In genomic region chr15:101446572-101446971, GRCm38 (mm10) we compare ENCODE assay signal across 21 mouse cellular contexts. TPM values are rescaled to one million over a fixed set of nuclear protein-coding genes. Genes with fewer than 3 reads are reported as not detected.
A peak's percentile ranks its signal among the peaks of the same experiment; 100 is the strongest.
DNase-seq lines count a peak whose midpoint lies in the region; ATAC-seq lines count a peak whose summit lies in the region.
"Had no signal": no experiment of that assay in that cellular context is flagged by ENCODE, and none has a peak within 500 bp of the region (broad histone marks: within the 10 kb centered on the region; RNA-seq: fewer than 3 reads in every experiment).

No protein-coding gene starts in this region.

- WGBS in embryonic facial prominence, embryonic 14.5 days, result 60% methylated on average over 11 of the region's 11 CpGs
- WGBS in embryonic facial prominence, embryonic 10.5 days, result 80% methylated on average over 11 of the region's 11 CpGs
- 42% methylated on average over 11 of the region's 11 CpGs for whole genome bisulfite sequencing in heart, embryonic 15.5 days

- no peak overlapping the region for H3K4me3 ChIP-seq in embryonic facial prominence, embryonic 14.5 days (ENCODE audit: low read depth, low read length)
- no peak overlapping the region for H3K4me3 ChIP-seq in embryonic facial prominence, embryonic 10.5 days
- H3K4me3 ChIP-seq in heart, embryonic 15.5 days, result no peak overlapping the region
- H3K4me3 ChIP-seq: embryonic facial prominence, embryonic 12.5 days; forebrain, embryonic 12.5 days; megakaryocyte, embryonic 14.5 days had no signal

- no peaks in the 10 kb centered on the region for H3K27me3 ChIP-seq in embryonic facial prominence, embryonic 14.5 days (replicated peaks; ENCODE audit: control insufficient read depth, insufficient read depth, low read length)
- H3K27me3 ChIP-seq in embryonic facial prominence, embryonic 10.5 days (replicated peaks; ENCODE audit: low read depth, poor library complexity, severe bottlenecking), result no peaks in the 10 kb centered on the region
- no peaks in the 10 kb centered on the region for H3K27me3 ChIP-seq in heart, embryonic 15.5 days
- H3K27me3 ChIP-seq: embryonic facial prominence, embryonic 12.5 days had no signal

- H3K4me1 ChIP-seq in embryonic facial prominence, embryonic 14.5 days (ENCODE audit: control insufficient read depth, insufficient read depth, low read length), result no peaks in the 10 kb centered on the region
- no peaks in the 10 kb centered on the region for H3K4me1 ChIP-seq in embryonic facial prominence, embryonic 10.5 days
- H3K4me1 ChIP-seq in heart, embryonic 15.5 days (replicated peaks), result 0 out of 2 replicates have a peak, but pooled peaks cover 2% of the 10 kb centered on the region
- H3K4me1 ChIP-seq: embryonic facial prominence, embryonic 12.5 days; forebrain, embryonic 12.5 days had no signal

- H3K9ac ChIP-seq in embryonic facial prominence, embryonic 14.5 days (ENCODE audit: low read depth, low read length), result no peak overlapping the region
- H3K9ac ChIP-seq in heart, embryonic 15.5 days, result no peak overlapping the region
- H3K9ac ChIP-seq: embryonic facial prominence, embryonic 12.5 days; forebrain, embryonic 12.5 days; lung, embryonic 14.5 days had no signal

- ATAC-seq in embryonic facial prominence, embryonic 14.5 days (ENCODE audit: low read depth), result no peak
- ATAC-seq in heart, embryonic 15.5 days (replicated peaks; ENCODE audit: insufficient number of reproducible peaks, insufficient read depth, low FRiP score, low read depth), result no peak
- ATAC-seq: hindbrain, embryonic 16.5 days had no signal

- no peak overlapping the region for H3K27ac ChIP-seq in embryonic facial prominence, embryonic 14.5 days (replicated peaks; ENCODE audit: low read depth, low read length)
- no peak overlapping the region for H3K27ac ChIP-seq in embryonic facial prominence, embryonic 10.5 days (replicated peaks)
- no peak overlapping the region for H3K27ac ChIP-seq in heart, embryonic 15.5 days
- H3K27ac ChIP-seq: embryonic facial prominence, embryonic 12.5 days; forebrain, embryonic 12.5 days had no signal

- DNase-seq in embryonic facial prominence, embryonic 14.5 days (ENCODE audit: low spot score), result peak; percentile 20
- DNase-seq in embryonic facial prominence, embryonic 10.5 days (ENCODE audit: low spot score), result no peak
- peak; percentile 23 for DNase-seq in ovary, postnatal 14 days (ENCODE audit: low spot score)
- no peak for DNase-seq in ovary, adult 18-20 months (ENCODE audit: low spot score)
- peak; percentile 80 for DNase-seq in testis, postnatal 10 days (ENCODE audit: low spot score)
- DNase-seq in layer of hippocampus, postnatal 25 days (ENCODE audit: extremely low spot score in 1 of 2, low spot score in 1 of 2), result no peak
- no peak for DNase-seq in right cerebral cortex, adult 18-20 months
- DNase-seq: adrenal gland, postnatal 25 days; cerebellum, postnatal 36 days; kidney, adult 18-20 months; lung, embryonic 14.5 days; thymus, postnatal 36 days had no signal

- no peaks in the 10 kb centered on the region for H3K9me3 ChIP-seq in embryonic facial prominence, embryonic 14.5 days (ENCODE audit: control insufficient read depth, low read length)
- no peaks in the 10 kb centered on the region for H3K9me3 ChIP-seq in embryonic facial prominence, embryonic 10.5 days
- no peaks in the 10 kb centered on the region for H3K9me3 ChIP-seq in heart, embryonic 15.5 days (replicated peaks)
- H3K9me3 ChIP-seq: embryonic facial prominence, embryonic 12.5 days; forebrain, embryonic 12.5 days had no signal

- no peaks in the 10 kb centered on the region for H3K36me3 ChIP-seq in embryonic facial prominence, embryonic 14.5 days (ENCODE audit: control insufficient read depth, insufficient read depth, low read length)
- H3K36me3 ChIP-seq in embryonic facial prominence, embryonic 10.5 days (replicated peaks), result no peaks in the 10 kb centered on the region
- H3K36me3 ChIP-seq in heart, embryonic 15.5 days, result no peaks in the 10 kb centered on the region
- H3K36me3 ChIP-seq: embryonic facial prominence, embryonic 12.5 days; forebrain, embryonic 12.5 days had no signal

- no peak overlapping the region for H3K4me2 ChIP-seq in embryonic facial prominence, embryonic 14.5 days (ENCODE audit: low read depth, low read length)
- H3K4me2 ChIP-seq in heart, embryonic 15.5 days, result peak overlapping the region; percentile 23; the same call in 1 of the 2 replicates
- H3K4me2 ChIP-seq: embryonic facial prominence, embryonic 12.5 days; forebrain, embryonic 12.5 days; lung, embryonic 14.5 days had no signal

RNA-seq across cellular contexts. Expression of gene Krt88, which starts 1.0 kb away (rescaled TPM):
- polyA plus RNA-seq in embryonic facial prominence, embryonic 14.5 days (2014; fragmentation: Nextera tagmentation; extraction: Ambion mirVana), result not detected in 2 replicates
- polyA plus RNA-seq in embryonic facial prominence, embryonic 10.5 days (2016; fragmentation: Nextera tagmentation; extraction: Ambion mirVana), result not detected in 2 replicates
- not detected in 2 replicates for polyA plus RNA-seq in heart, embryonic 15.5 days (2015; fragmentation: Nextera tagmentation; extraction: Ambion mirVana)
- total RNA-seq in layer of hippocampus, postnatal 25 days (2021), result not detected
- total RNA-seq: adrenal gland, postnatal 25 days; left cerebral cortex, postnatal 10 days; liver, adult 2 months; neutrophil, adult 5-6 weeks had no signal
- polyA plus RNA-seq: embryonic facial prominence, embryonic 12.5 days; forebrain, embryonic 12.5 days; hindbrain, embryonic 16.5 days; liver, adult 2 months; lung, embryonic 14.5 days; stomach, embryonic 14.5 days had no signal

RNA-seq across cellular contexts. Expression of gene Krt87, which starts 8.0 kb away (rescaled TPM):
- polyA plus RNA-seq in embryonic facial prominence, embryonic 14.5 days (2014; fragmentation: Nextera tagmentation; extraction: Ambion mirVana), result 0.43 and 0.86 TPM in 2 replicates
- polyA plus RNA-seq in embryonic facial prominence, embryonic 10.5 days (2016; fragmentation: Nextera tagmentation; extraction: Ambion mirVana), result 0.12 TPM in 1 of 2 replicates, not detected in the other
- 0.15 TPM in 1 of 2 replicates, not detected in the other for polyA plus RNA-seq in heart, embryonic 15.5 days (2015; fragmentation: Nextera tagmentation; extraction: Ambion mirVana)
- total RNA-seq in layer of hippocampus, postnatal 25 days (2021), result under 1 TPM; 0.42 to 0.71 TPM
- total RNA-seq: adrenal gland, postnatal 25 days; liver, adult 2 months; neutrophil, adult 5-6 weeks had no signal
- polyA plus RNA-seq: liver, adult 2 months had no signal

RNA-seq across cellular contexts. Expression of gene Krt81, which starts 17.0 kb away (rescaled TPM):
- polyA plus RNA-seq in embryonic facial prominence, embryonic 14.5 days (2014; fragmentation: Nextera tagmentation; extraction: Ambion mirVana), result not detected in 2 replicates
- polyA plus RNA-seq in embryonic facial prominence, embryonic 10.5 days (2016; fragmentation: Nextera tagmentation; extraction: Ambion mirVana), result not detected in 2 replicates
- not detected in 2 replicates for polyA plus RNA-seq in heart, embryonic 15.5 days (2015; fragmentation: Nextera tagmentation; extraction: Ambion mirVana)
- total RNA-seq in layer of hippocampus, postnatal 25 days (2021), result not detected
- total RNA-seq: adrenal gland, postnatal 25 days; left cerebral cortex, postnatal 10 days; liver, adult 2 months; neutrophil, adult 5-6 weeks had no signal
- polyA plus RNA-seq: embryonic facial prominence, embryonic 12.5 days; forebrain, embryonic 12.5 days; hindbrain, embryonic 16.5 days; liver, adult 2 months; lung, embryonic 14.5 days; stomach, embryonic 14.5 days had no signal

RNA-seq across cellular contexts. Expression of gene Krt86, which starts 26.7 kb away (rescaled TPM):
- polyA plus RNA-seq in embryonic facial prominence, embryonic 14.5 days (2014; fragmentation: Nextera tagmentation; extraction: Ambion mirVana), result 0.10 and 0.22 TPM in 2 replicates
- not detected in 2 replicates for polyA plus RNA-seq in embryonic facial prominence, embryonic 10.5 days (2016; fragmentation: Nextera tagmentation; extraction: Ambion mirVana)
- not detected in 2 replicates for polyA plus RNA-seq in heart, embryonic 15.5 days (2015; fragmentation: Nextera tagmentation; extraction: Ambion mirVana)
- not detected for total RNA-seq in layer of hippocampus, postnatal 25 days (2021)
- total RNA-seq: adrenal gland, postnatal 25 days; left cerebral cortex, postnatal 10 days; liver, adult 2 months had no signal
- polyA plus RNA-seq: embryonic facial prominence, embryonic 12.5 days; forebrain, embryonic 12.5 days; liver, adult 2 months; lung, embryonic 14.5 days; stomach, embryonic 14.5 days had no signal

RNA-seq across cellular contexts. Expression of gene Krt7, which starts 35.7 kb away (rescaled TPM):
- polyA plus RNA-seq in embryonic facial prominence, embryonic 14.5 days (2014; fragmentation: Nextera tagmentation; extraction: Ambion mirVana), result 25.1 and 33.0 TPM in 2 replicates
- polyA plus RNA-seq in embryonic facial prominence, embryonic 10.5 days (2016; fragmentation: Nextera tagmentation; extraction: Ambion mirVana), result 16.2 and 17.4 TPM in 2 replicates
- polyA plus RNA-seq in heart, embryonic 15.5 days (2015; fragmentation: Nextera tagmentation; extraction: Ambion mirVana), result 17.4 and 28.2 TPM in 2 replicates
- total RNA-seq in layer of hippocampus, postnatal 25 days (2021), result not detected
- total RNA-seq: left cerebral cortex, postnatal 10 days had no signal

Comparison
In these comparisons a context has a peak if more than half of its experiments do, and no peak if none do; other contexts are left out.
1. DNase-seq: peak in embryonic facial prominence, embryonic 14.5 days (single experiment), ovary, postnatal 14 days (single experiment) and testis, postnatal 10 days (single experiment); none in embryonic facial prominence, embryonic 10.5 days (single experiment), ovary, adult 18-20 months (single experiment), layer of hippocampus, postnatal 25 days (0 of 2) and right cerebral cortex, adult 18-20 months (single experiment).